Mouse (Mus musculus) erythroblast, embryonic 14.5 days (primary cell): Measurements from ENCODE around the gene Ifit1bl2.

ENCODE experiments used
- GATA1 ChIP-seq: IDR thresholded peaks from 2 replicates; pipeline ENCODE4 v1.6.1; 2012; ENCODE audit warnings: low read length, inconsistent platforms, mixed read lengths
- TAL1 ChIP-seq: IDR thresholded peaks from 3 replicates; pipeline ENCODE4 v1.6.1; 2012; ENCODE audit warnings: low read length, inconsistent platforms, mixed read lengths

- TF ChIP-seq TAL1 (no peak), GATA1 (no peak)
These were observed 32.9 kb upstream of the Ifit1bl2 start for GRCm38 (mm10) chr19:34673476-34673875.
